Mouse (Mus musculus): ENCODE data around the gene Tiam2.

Gene Tiam2

DNA sequence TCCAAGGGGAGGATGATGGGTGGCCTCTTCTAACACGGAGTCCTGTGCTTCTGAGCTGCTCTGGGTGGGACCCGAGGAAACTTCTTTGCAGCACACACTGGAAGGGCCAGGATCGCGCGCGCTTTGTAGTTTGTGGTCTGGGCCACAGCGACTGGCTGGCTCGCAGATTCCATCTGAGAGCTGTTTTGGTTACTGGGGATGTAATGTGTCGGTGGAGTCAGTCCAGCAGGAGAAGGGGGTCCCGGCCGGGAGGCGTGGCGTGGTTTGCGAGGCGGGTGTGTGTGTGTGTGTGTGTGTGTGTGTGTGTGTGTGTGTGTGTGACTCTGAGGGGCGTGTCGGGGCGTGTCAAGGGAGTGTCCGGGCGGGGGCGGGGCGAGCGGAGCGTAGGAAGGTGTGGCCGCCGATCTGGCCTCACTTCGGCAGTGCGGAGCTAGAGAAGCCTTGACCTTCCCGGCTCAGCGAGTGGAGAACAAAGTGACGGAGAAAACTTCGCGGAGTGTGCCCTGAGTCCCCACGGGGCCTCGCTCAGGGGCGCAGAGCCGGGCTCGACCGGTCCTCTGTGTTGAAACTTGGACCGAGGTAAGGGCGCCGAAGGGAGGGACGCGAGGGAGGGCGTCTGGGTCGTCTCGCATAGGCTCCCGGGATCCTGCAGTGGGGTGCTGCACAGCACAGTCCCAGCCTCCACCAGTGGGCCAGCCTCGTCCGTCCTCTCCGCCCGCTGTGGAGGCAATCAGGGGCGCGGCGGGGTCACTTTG is at the start of gene Tiam2:
TSS of gene Tiam2 (plus strand) at position 426 of the 755 bp plus-strand sequence.
- peak; percentile 51 to 72 for DNase-seq

DNA sequence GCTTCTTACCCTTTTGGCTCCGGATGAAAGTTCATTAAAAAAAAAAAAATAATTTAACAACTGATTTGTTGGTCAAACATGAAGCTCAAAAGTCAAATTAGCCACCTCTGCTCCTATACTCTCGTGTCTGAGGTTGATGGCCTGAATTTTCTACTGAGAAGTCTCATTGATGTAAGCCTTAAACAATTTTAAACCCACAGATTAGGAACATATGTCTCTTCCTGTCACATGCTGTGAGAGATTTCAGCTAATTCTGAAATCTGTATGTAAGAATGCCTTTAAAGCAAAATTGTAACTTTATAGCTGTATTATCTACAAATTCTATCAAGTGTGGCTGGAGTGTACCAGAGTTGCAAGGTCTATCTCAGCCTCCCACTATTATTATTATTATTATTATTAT is 46.1 kb upstream of the Tiam2 start:
- DNase-seq = no peak

- no peak for DNase-seq
Measured at GRCm38 (mm10) chr17:3281939-3282338, 44.4 kb upstream of the Tiam2 start.

GRCm38 (mm10) chr17:3285030-3285671 is 41.2 kb upstream of the Tiam2 start:
- peak; percentile 40 to 70 for DNase-seq

- DNase-seq = no peak
Measured at GRCm38 (mm10) chr17:3286123-3286825, 40.1 kb upstream of the Tiam2 start.

DNA sequence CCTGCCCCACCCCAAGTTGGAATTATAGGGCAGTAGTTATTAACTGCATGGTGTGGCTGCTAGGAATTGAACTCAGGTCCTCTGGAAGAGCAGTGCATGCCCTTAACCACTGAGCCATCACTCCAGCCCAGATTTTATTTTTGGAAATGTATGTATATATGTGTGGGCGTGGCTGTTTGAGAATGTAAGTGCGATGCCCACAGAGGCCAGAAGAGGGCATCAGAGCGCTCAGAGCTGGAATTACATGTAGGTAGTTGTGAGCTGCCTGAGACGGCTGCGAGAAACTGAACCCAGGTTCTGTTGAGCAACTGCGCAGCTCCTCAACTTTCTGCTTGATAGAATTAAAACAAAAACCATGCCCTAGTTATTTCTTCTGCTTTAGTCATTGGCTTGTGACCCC is 38.0 kb upstream of the Tiam2 start:
- DNase-seq = peak; percentile 70 to 76

DNA sequence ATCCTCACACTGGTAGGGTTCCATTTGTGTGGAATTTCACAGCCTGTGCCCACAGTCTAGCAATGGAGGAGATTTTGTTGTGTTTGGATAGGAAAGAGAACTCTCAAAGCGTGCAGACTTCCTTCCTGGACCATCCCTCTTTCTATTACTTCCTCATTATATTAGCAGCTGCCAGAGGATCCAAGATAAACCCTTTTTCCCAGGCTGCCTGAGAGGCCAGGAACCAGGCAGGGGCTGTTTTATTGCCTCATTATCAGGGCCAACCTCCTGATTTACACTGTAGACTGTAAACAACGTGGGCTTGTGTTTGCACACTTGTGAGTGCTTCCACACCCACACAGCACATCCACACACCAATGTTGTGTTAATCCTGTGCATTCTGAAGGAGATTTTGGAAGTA is 31.3 kb upstream of the Tiam2 start:
- no peak for DNase-seq

DNA sequence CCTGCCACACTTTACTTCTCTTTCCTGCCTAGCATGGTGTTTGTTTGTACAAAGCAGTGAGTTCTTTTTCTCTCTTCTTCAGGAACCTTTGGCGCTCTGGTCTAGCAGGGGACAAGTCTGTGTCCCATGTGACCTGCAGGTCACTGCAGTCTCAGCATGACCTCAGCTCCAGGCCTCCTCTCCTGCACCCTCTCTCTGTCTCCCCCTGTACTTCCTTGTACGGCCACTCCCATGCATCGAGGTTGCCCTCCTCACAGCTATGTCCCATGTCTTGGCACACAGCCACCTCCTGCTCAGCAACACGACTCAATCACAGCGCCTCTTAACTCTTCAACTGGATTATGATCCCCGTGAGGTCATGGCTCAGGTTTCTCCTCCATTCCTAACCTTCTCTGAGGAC is 26.9 kb upstream of the Tiam2 start:
- no peak for DNase-seq

DNA sequence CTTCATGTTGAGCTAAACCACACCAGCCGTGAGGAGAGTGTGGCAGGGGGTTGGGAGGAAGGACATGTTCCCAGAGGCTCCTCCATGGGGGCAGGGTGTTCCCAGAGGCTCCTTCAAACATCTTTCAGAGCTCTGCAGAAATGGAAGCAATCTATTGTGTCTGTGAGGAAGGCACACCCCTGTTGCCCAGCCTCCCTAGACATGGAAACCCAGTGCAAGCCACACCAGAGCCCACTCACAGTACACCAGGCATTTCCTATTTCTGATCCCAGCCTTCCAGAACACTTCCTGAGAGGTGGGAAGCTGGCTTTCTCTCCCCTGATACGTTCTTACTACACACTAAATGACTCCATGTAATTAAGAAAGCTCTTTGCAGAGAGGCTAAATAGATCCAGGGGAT is 20.4 kb upstream of the Tiam2 start:
- DNase-seq = no peak

DNA sequence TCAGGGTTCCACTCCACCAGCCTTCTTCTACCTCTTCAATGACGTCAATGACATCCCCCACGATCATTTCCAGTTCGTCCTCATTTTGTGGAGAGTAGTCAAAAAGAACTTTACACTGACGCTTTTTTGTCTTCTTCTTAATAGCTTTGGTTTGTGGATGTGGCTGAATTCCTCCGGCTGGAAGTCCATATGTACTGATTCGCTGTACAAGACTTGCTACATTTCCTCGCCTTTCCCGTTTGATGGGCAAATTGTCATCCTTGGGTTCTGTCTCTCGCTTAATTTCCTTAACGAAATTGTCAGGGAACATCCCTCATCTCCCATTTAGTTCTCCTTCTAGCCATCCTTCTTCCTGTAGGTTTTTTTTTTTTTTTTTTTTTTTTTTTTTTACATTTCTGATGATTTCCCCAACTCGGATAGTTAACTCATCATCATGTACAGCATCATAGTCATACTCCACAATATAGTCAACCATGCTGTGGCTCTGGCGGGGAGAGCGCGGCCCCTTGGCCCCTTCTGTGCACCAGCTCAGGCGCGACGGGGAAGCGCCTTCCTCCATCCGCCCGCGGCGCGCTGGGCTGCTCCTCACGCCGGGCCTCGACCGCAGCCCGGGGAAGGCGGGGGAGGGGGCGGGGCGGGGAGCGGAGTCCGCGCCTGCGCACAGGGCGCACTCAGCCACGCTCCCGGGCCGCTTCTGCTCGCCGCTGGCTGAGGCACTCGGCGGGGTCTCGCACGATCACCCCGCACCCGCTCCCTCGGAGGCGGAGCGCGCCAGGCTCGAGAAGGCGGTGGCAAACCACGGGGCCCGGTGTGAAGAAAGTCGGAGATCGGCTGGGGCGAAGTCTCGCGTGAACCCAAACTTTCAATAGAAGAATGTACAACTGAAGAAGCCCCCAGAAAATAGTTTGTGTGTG is 12.4 kb upstream of the Tiam2 start:
- peak; percentile 76 to 88 for DNase-seq

DNA sequence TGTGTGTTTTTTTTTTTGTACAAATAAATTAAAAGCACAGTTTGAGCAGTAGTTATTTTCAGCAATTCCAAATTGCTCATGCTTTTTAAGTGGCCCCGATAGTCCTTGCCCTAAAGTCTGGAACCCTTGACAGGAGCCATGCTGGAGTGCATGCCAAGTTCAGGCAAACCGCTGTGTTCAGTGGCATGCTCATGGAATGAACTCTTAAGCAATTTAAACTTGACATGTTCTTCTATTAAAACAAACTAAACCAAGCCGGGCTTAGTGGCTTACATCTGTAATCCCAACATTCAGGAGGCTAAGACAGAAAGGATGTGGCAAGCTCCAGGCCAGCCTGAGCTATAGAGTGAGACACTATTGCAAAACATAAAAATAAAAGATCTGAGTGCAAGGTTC is 11.8 kb upstream of the Tiam2 start:
- no peak for DNase-seq

- DNase-seq = no peak
Measured at GRCm38 (mm10) chr17:3315581-3315980, 10.8 kb upstream of the Tiam2 start.

GRCm38 (mm10) chr17:3326903-3327279 is 518 bp downstream of the Tiam2 start:
- DNase-seq = peak in 1 of 2 experiments; percentile 34

- DNase-seq = no peak
Measured at GRCm38 (mm10) chr17:3327335-3327734, 962 bp downstream of the Tiam2 start.

GRCm38 (mm10) chr17:3328820-3329219 is 2.4 kb downstream of the Tiam2 start:
- no peak for DNase-seq

- DNase-seq = no peak
Measured at GRCm38 (mm10) chr17:3329429-3329828, 3.1 kb downstream of the Tiam2 start.

DNA sequence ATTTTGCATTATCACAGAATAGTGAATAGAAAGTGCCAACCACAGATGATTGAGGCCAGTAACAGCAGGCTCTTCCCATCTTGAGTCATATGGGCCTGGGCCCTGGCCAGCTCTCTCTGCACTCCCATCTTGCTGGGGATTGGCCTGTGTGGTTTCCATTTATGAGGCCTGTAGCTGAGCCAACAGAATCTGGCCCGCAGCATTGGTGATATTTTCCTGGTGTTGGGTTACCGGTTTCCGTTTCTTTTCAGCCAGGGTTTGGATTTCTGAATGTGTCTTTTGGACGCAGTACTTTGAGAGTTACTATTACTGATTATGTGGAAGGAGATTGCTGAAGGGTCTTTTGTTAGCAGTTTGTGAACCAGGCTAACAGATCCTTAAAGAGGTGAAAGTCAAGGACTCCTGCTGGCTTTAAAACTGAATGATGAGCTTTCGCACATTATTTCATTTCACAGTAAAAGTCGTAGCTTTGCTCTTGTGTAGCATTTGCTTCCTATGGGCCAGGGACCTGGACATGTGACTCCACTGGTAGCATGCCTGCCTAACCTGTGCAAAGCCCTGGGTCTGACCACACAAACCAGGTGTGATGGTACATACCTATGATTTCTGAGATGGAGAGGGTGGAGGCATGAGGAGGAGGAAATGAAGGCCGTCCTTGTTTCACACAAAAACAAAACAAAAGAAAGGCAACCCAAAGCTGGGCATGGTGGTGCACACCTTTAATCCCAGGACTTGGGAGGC is 5.5 kb downstream of the Tiam2 start:
- peak; percentile 89 to 94 for DNase-seq

DNA sequence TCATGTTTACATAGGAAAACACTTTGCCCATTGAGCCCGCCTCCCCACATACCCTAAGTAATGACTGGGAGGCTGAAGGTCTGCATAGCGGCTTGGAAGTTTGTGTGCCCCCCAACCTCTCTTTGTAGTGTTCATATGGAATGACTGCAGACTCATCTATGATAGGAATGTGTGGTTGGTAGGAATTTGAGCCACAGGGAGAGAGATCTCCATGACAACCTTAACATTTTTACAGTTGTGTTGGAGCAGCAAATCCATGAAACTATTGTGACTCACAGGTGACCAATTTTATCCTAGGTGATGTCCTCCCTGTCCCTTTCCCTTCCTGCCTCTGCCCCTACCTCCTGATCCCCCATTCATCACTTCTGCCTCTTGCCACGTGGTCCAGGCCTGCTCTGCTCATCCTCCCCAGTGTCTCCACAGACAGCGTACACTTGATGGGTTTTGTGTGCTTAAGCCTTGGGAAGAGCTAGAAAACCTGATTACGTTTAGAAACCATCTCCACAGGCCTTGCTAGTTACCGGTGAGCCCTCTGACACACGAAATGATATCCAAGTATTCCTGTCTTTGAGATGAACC is 9.9 kb downstream of the Tiam2 start:
- no peak for DNase-seq

DNA sequence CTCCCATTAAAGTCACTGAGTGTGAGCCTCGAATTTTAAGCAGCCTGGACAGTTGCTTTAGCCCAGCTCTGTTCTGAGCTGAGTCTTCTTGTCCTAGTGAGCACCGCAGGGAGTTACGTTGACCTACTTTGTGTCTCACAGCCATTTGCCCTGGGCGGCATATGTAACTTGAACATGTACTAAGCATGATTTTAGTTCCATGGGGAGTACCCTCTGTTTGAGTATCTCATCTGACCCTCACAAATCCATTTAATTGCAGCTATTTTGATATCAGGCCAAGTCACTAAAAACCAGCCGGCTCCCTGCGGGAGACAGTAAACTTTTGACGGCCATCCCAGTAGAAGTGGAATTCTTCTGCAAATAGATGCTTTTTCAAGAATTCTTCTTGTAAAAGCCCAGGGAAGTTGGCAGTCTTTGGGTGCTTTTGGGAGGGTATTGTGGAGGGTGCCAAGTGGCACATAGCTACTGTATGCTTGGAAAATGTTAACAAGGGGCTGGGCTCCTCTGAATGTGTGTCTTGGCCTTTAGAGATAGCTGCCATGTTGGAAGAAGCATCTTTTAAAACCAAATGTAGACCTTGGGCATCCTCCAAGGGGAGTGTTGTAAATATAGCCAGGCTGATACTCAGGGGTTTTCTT is 10.6 kb downstream of the Tiam2 start:
- DNase-seq = peak; percentile 38 to 48

- DNase-seq = no peak
Measured at GRCm38 (mm10) chr17:3337525-3337888, 11.1 kb downstream of the Tiam2 start.

DNA sequence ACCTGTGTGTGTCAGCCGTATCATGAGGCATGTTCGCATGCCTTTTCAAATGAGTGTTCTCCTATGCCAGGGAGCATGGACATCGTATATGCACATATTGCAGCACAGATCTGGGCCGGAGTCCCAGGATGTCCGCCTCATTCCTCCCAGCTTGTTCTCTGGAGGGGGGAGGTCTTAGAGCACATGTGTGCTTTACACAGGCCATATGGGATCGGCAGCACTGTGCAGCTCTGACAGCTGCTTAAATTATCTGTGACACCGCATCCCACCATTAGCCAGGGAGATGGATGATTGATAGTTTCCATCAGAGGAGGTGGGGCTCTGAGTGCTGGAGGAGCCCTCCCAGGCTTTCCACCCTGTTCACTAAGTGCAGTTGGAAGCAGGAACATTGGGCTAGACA is 12.4 kb downstream of the Tiam2 start:
- DNase-seq = no peak

Measured in cerebellum, postnatal 25 days (tissue).